Mouse (Mus musculus) stomach, postnatal 0 days (tissue): ENCODE measurements around the gene Acot7.

ENCODE experiments used
- CTCF ChIP-seq: IDR thresholded peaks from 2 replicates; pipeline ENCODE4 v1.5.1; 2016; ENCODE audit warnings: antibody characterized with exemption, low read depth, mild to moderate bottlenecking, moderate library complexity
- EP300 ChIP-seq: optimal IDR thresholded peaks from 2 replicates; pipeline ENCODE3; 2016; ENCODE audit warnings: antibody characterized with exemption

GRCm38 (mm10) chr4:152292102-152292765 lies 114.3 kb downstream of the Acot7 start:
- TF ChIP-seq CTCF (no peak), EP300 (no peak)
